Mouse (Mus musculus) kidney, embryonic 16.5 days (tissue): Measurements from ENCODE around the gene Mtx2. TPM values are rescaled to one million over a fixed set of nuclear protein-coding genes. Genes with fewer than 3 reads are reported as not detected.

Experiments
- ATAC-seq: fragments of 200-750 bp; cut with Nextera tagmentation; 2 replicates; pipeline ENCODE4 v1.8.0; 2017; ENCODE audit warnings: moderate TSS enrichment; ENCODE audit not compliant: low FRiP score, low TSS enrichment
- H3K27ac ChIP-seq: fragments of 300-500 bp; sonication (generic); 2 replicates; pipeline ENCODE4 v1.5.1; 2014; ENCODE audit warnings: low read length
- H3K27me3 ChIP-seq: fragments of 300-500 bp; sonication (generic); 2 replicates; pipeline ENCODE4 v1.6.1; 2014; ENCODE audit warnings: low read length, control low read depth, mixed read lengths; ENCODE audit not compliant: insufficient read depth
- H3K36me3 ChIP-seq: fragments of 300-500 bp; sonication (generic); 2 replicates; pipeline ENCODE4 v1.6.1; 2014; ENCODE audit warnings: low read length, control low read depth, mixed read lengths; ENCODE audit not compliant: insufficient read depth
- H3K4me1 ChIP-seq: fragments of 300-500 bp; sonication (generic); 2 replicates; pipeline ENCODE4 v1.6.1; 2014; ENCODE audit warnings: low read length, control low read depth, mixed read lengths; ENCODE audit not compliant: insufficient read depth
- H3K4me2 ChIP-seq: fragments of 300-500 bp; sonication (generic); replicated peaks from 2 replicates; pipeline ENCODE4 v1.6.1; 2014; ENCODE audit warnings: low read depth, low read length
- H3K4me3 ChIP-seq: fragments of 300-500 bp; sonication (generic); 2 replicates; pipeline ENCODE4 v1.5.1; 2014; ENCODE audit warnings: mild to moderate bottlenecking, low read length
- H3K9ac ChIP-seq: fragments of 300-500 bp; sonication (generic); replicated peaks from 2 replicates; pipeline ENCODE4 v1.6.1; 2014; ENCODE audit warnings: low read length
- H3K9me3 ChIP-seq: fragments of 300-500 bp; sonication (generic); 2 replicates; pipeline ENCODE4 v1.6.1; 2016; ENCODE audit warnings: low read length, control low read depth
- WGBS: fragments of 180-500 bp; shearing (Covaris S2); extraction: QIAGEN DNeasy Blood & Tissue Kit; methylation state at CpG from one replicate; pipeline ENCODE4 v1.1.7; 2014; 5-methylcytosine and 5-hydroxymethylcytosine counted together
- polyA plus RNA-seq: library from polyadenylated mRNA; unstranded; fragments of >200 nt; fragmentation: Nextera tagmentation; extraction: Ambion mirVana; gene quantifications from 2 replicates; pipeline ENCODE4 v1.2.1, GENCODE M21; 2015

Mtx2 gene
- polyA plus RNA-seq, 1 experiment from 2014 or later: 136 TPM

GRCm38 (mm10) chr2:74907368-74908291, 82.0 kb downstream of the Mtx2 start:
- Histone ChIP-seq H3K27ac (peak overlapping the region; percentile 38; the same call in 1 of the 2 replicates), H3K9ac (no peak overlapping the region), H3K4me2 (peak overlapping the region; percentile 22), H3K9me3 (no peaks in the 10 kb centered on the region; the same call in 1 of the 2 replicates), H3K27me3 (no peaks in the 10 kb centered on the region), H3K36me3 (no peaks in the 10 kb centered on the region), H3K4me1 (peaks cover 8% of the 10 kb centered on the region; the same call in 1 of the 2 replicates), H3K4me3 (no peak overlapping the region)
- no peak for ATAC-seq
- WGBS: 56% methylated on average over 19 of the region's 19 CpGs

DNA sequence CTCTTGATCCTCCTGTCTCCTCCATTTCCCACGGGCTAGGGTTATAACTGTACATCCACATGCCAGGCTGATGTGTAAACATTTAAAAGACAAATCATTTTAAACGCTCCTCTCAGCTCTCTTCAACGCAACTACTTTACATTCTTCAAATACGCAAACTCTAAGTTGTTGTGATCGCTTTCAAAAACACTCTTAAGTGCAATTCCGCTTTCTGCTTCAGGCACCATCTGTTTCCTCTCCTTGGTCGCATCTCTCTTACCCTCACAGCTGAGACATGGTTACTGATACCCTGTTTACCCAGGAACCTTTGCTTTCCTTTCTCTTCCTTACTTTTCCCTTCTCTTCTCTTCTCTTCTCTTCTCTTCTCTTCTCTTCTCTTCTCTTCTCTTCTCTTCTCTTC, 86.4 kb downstream of the Mtx2 start:
- Histone ChIP-seq H3K9me3 (no peaks in the 10 kb centered on the region; the same call in 1 of the 2 replicates), H3K27ac (no peak overlapping the region), H3K36me3 (no peaks in the 10 kb centered on the region), H3K27me3 (no peaks in the 10 kb centered on the region), H3K4me2 (no peak overlapping the region), H3K9ac (no peak overlapping the region), H3K4me1 (peaks cover 5% of the 10 kb centered on the region; the same call in 1 of the 2 replicates), H3K4me3 (no peak overlapping the region)
- no peak for ATAC-seq
- 53% methylated on average over 7 of the region's 7 CpGs for WGBS

DNA sequence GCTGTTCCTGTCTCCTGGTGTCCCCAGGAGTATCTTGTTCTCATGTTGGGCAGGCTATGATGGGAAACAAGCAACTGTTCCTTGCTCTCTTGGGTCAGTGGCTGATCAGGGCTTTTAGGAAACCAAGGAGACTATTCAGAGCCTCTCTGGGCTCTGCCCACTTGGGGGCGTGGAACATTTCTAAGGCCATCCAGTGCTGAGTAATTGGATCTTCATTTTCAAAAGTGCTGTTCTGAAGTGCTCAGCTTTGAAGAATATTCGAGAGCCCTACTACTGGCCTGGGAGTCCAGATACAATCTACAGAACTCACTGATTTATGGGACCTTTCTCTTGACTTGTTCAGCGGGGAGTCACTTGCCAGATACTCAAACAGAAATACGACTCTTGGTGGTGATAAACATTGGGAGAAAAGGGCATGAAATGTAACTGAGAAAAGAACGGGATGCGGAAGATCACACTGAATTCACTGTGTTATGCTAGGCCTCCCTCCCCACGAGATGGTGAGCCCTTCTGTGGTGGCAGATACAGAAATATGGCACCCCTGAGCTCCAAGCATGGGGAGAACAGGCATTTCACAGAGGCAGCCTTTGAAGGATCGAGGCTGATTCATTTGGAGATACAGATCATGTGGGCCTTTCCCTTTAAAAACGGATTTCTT, 92.4 kb downstream of the Mtx2 start:
- Histone ChIP-seq H3K36me3 (no peaks in the 10 kb centered on the region), H3K4me2 (peak overlapping the region; percentile 16; the same call in 1 of the 2 replicates), H3K27me3 (no peaks in the 10 kb centered on the region), H3K4me1 (peaks cover 9% of the 10 kb centered on the region; the same call in 1 of the 2 replicates), H3K9ac (no peak overlapping the region), H3K9me3 (no peaks in the 10 kb centered on the region), H3K27ac (peak overlapping the region; percentile 13; the same call in 1 of the 2 replicates), H3K4me3 (no peak overlapping the region)
- ATAC-seq: peak; percentile 78
- WGBS: 12% methylated on average over 9 of the region's 9 CpGs

GRCm38 (mm10) chr2:74925968-74926814, 100.6 kb downstream of the Mtx2 start:
- Histone ChIP-seq H3K9me3 (no peaks in the 10 kb centered on the region), H3K4me1 (peaks cover 22% of the 10 kb centered on the region), H3K4me3 (no peak overlapping the region), H3K4me2 (no peak overlapping the region), H3K27ac (no peak overlapping the region), H3K36me3 (no peaks in the 10 kb centered on the region), H3K27me3 (peaks cover 3% of the 10 kb centered on the region; the same call in 1 of the 2 replicates), H3K9ac (no peak overlapping the region)
- 0 out of 2 replicates have a peak, but pooled peaks have one; percentile 66 for ATAC-seq
- 56% methylated on average over 22 of the region's 22 CpGs for WGBS

Other genes with a start within 250 kb of the Mtx2 start
- gene Lnpk, start 246.4 kb upstream of the Mtx2 start, polyA plus RNA-seq: 18.1 and 20.7 TPM in 2 replicates
- gene Evx2, start 166.2 kb upstream of the Mtx2 start, polyA plus RNA-seq: not detected in 2 replicates
- gene Hoxd13, start 157.5 kb upstream of the Mtx2 start, polyA plus RNA-seq: 0.24 and 0.36 TPM in 2 replicates
- gene Hoxd12, start 150.8 kb upstream of the Mtx2 start, polyA plus RNA-seq: 4.5 and 4.7 TPM in 2 replicates
- gene Hoxd11, start 146.2 kb upstream of the Mtx2 start, polyA plus RNA-seq: 13.9 and 17.9 TPM in 2 replicates
- 33.5 and 38.5 TPM in 2 replicates for gene Hoxd10, start 133.9 kb upstream of the Mtx2 start, polyA plus RNA-seq
- 38.2 and 38.4 TPM in 2 replicates for gene Hoxd9, start 128.1 kb upstream of the Mtx2 start, polyA plus RNA-seq
- 41.0 and 45.6 TPM in 2 replicates for gene Hoxd8, start 121.2 kb upstream of the Mtx2 start, polyA plus RNA-seq
- 14.6 and 15.4 TPM in 2 replicates for gene Hoxd3, start 113.9 kb upstream of the Mtx2 start, polyA plus RNA-seq
- gene Hoxd4, start 113.9 kb upstream of the Mtx2 start, polyA plus RNA-seq: 4.5 and 4.9 TPM in 2 replicates
- gene Gm28230, start 99.1 kb upstream of the Mtx2 start, polyA plus RNA-seq: 1.3 and 2.1 TPM in 2 replicates
- 0.99 and 1.00 TPM in 2 replicates for gene Hoxd1, start 62.8 kb upstream of the Mtx2 start, polyA plus RNA-seq